Mouse (Mus musculus) heart, postnatal 0 days (tissue): ENCODE measurements around the gene Mfsd5. TPM values are rescaled to one million over a fixed set of nuclear protein-coding genes. Genes with fewer than 3 reads are reported as not detected.
A peak's percentile ranks its signal among the peaks of the same experiment; 100 is the strongest.

ENCODE experiments used
- ATAC-seq: fragments of 200-750 bp; cut with Nextera tagmentation; 2 replicates; pipeline ENCODE4 v1.8.0; 2017; ENCODE audit warnings: low read depth, moderate number of reproducible peaks, moderate library complexity; ENCODE audit not compliant: insufficient read depth
- DNase-seq: peaks from one replicate; pipeline ENCODE4 v3.0.0-alpha.2; 2016; ENCODE audit warnings: low spot score
- H3K27ac ChIP-seq: fragments of 300-500 bp; sonication (generic); 2 replicates; pipeline ENCODE4 v1.5.1; 2014; ENCODE audit warnings: low read depth, mild to moderate bottlenecking
- H3K27me3 ChIP-seq: fragments of 300-500 bp; sonication (generic); 2 replicates; pipeline ENCODE4 v1.6.1; 2014; ENCODE audit warnings: low read length, mixed read lengths; ENCODE audit not compliant: control insufficient read depth, insufficient read depth
- H3K36me3 ChIP-seq: fragments of 300-500 bp; sonication (generic); replicated peaks from 2 replicates; pipeline ENCODE4 v1.6.1; 2014; ENCODE audit warnings: low read length, mixed read lengths; ENCODE audit not compliant: control insufficient read depth, insufficient read depth
- H3K4me1 ChIP-seq: fragments of 300-500 bp; sonication (generic); 2 replicates; pipeline ENCODE4 v1.6.1; 2014; ENCODE audit warnings: antibody characterized with exemption; ENCODE audit not compliant: control insufficient read depth, insufficient read depth
- H3K4me2 ChIP-seq: fragments of 300-500 bp; sonication (generic); 2 replicates; pipeline ENCODE4 v1.6.1; 2014; ENCODE audit warnings: low read depth, mild to moderate bottlenecking, low read length, moderate library complexity
- H3K4me3 ChIP-seq: fragments of 300-500 bp; sonication (generic); 2 replicates; pipeline ENCODE4 v1.5.1; 2014; ENCODE audit warnings: low read depth, low read length
- H3K9ac ChIP-seq: fragments of 300-500 bp; sonication (generic); replicated peaks from 2 replicates; pipeline ENCODE4 v1.6.1; 2014; ENCODE audit warnings: low read depth, low read length, mixed read lengths
- H3K9me3 ChIP-seq: fragments of 300-500 bp; sonication (generic); replicated peaks from 2 replicates; pipeline ENCODE4 v1.6.1; 2016; ENCODE audit warnings: low read length; ENCODE audit not compliant: control insufficient read depth
- CTCF ChIP-seq: IDR thresholded peaks from 2 replicates; pipeline ENCODE4 v1.5.1; 2016; ENCODE audit warnings: antibody characterized with exemption, control low read depth, low read depth
- EP300 ChIP-seq: IDR thresholded peaks from 2 replicates; pipeline ENCODE4 v1.6.1; 2016; ENCODE audit warnings: antibody characterized with exemption, low read depth
- WGBS: fragments of 180-500 bp; shearing (Covaris S2); extraction: QIAGEN DNeasy Blood & Tissue Kit; methylation state at CpG from one replicate; pipeline ENCODE4 v1.1.7; 2014; 5-methylcytosine and 5-hydroxymethylcytosine counted together
- polyA plus RNA-seq: library from polyadenylated mRNA; unstranded; fragments of >200 nt; fragmentation: Nextera tagmentation; extraction: Ambion mirVana; gene quantifications from 2 replicates; pipeline ENCODE4 v1.2.1, GENCODE M21; 2015
- total RNA-seq: library from RNA; depleted of rRNA; stranded (reverse); fragments of >200 nt; gene quantifications from 2 replicates; pipeline ENCODE4 v1.2.3, GENCODE M21; 2014; ENCODE audit warnings: low replicate concordance

The Mfsd5 gene
- total and polyA plus RNA-seq, 2 experiments from 2014 or later: 34.1 to 35.6 TPM

DNA sequence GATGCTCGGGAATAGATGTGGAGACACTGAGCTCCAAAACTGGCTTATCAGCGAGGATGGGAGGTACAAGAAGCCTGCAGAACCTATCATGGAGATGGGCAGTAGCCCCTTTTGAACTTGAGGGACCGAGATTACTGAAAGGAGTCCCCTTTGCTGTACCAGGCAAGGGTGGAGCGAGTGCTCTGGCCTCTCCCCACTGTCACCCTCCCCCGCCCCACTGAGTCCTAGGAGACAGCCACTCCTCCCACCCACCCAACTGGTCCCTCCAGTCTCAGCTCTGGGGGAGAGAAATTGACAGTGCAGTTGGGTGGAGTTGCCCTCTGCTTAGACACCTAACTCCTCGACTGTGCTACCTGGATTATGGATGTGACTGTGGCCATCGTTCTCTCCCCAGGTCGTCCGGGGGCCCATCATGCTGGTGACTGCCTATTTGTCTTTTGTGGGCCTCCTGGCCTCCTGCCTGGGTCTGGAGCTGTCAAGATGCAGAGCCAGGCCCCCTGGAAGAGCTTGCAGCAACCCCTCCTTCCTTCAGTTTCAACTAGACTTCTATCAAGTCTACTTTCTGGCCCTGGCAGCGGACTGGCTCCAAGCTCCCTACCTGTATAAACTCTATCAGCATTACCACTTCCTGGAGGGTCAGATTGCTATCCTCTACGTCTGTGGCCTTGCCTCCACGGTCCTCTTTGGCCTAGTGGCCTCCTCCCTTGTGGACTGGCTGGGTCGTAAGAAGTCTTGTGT lies 698 bp downstream of the Mfsd5 start:
- 23% methylated on average over 13 of the region's 13 CpGs for WGBS
- Histone ChIP-seq H3K4me1 (peaks cover 9% of the 10 kb centered on the region), H3K4me2 (peak overlapping the region; percentile 69), H3K27ac (peak overlapping the region; percentile 79), H3K4me3 (peak overlapping the region; percentile 74), H3K9ac (peak overlapping the region; percentile 59), H3K36me3 (peaks cover 16% of the 10 kb centered on the region), H3K27me3 (no peaks in the 10 kb centered on the region), H3K9me3 (no peaks in the 10 kb centered on the region)
- DNase-seq (no peak), ATAC-seq (peak; percentile 5; the same call in 1 of the 2 replicates)
- no peak for TF ChIP-seq EP300
- TF ChIP-seq CTCF: no peak

- no peak for DNase-seq
- H3K4me1 ChIP-seq: peaks cover 9% of the 10 kb centered on the region
- ATAC-seq: no peak
- peaks cover 16% of the 10 kb centered on the region for H3K36me3 ChIP-seq
- WGBS: 92% methylated on average over 19 of the region's 19 CpGs
- H3K4me2 ChIP-seq: 0 out of 2 replicates have a peak overlapping the region, but pooled peaks have one; percentile 69
- no peak overlapping the region for H3K4me3 ChIP-seq
- H3K9me3 ChIP-seq: no peaks in the 10 kb centered on the region
- H3K27ac ChIP-seq: no peak overlapping the region
- H3K27me3 ChIP-seq: no peaks in the 10 kb centered on the region
- H3K9ac ChIP-seq: 0 out of 2 replicates have a peak overlapping the region, but pooled peaks have one; percentile 59
- TF ChIP-seq EP300: no peak
- no peak for TF ChIP-seq CTCF
Observed at GRCm38 (mm10) chr15:102280623-102281022, 1.4 kb downstream of the Mfsd5 start.

- Histone ChIP-seq H3K9me3 (no peaks in the 10 kb centered on the region), H3K27me3 (no peaks in the 10 kb centered on the region), H3K4me2 (no peak overlapping the region), H3K4me1 (peaks cover 9% of the 10 kb centered on the region), H3K9ac (no peak overlapping the region), H3K27ac (no peak overlapping the region), H3K4me3 (no peak overlapping the region), H3K36me3 (peaks cover 16% of the 10 kb centered on the region)
- ATAC-seq (no peak), DNase-seq (no peak)
- no peak for TF ChIP-seq EP300
- TF ChIP-seq CTCF: no peak
- WGBS: 70% methylated on average over 8 of the region's 8 CpGs
Observed at GRCm38 (mm10) chr15:102282463-102283292, 3.4 kb downstream of the Mfsd5 start.

DNA sequence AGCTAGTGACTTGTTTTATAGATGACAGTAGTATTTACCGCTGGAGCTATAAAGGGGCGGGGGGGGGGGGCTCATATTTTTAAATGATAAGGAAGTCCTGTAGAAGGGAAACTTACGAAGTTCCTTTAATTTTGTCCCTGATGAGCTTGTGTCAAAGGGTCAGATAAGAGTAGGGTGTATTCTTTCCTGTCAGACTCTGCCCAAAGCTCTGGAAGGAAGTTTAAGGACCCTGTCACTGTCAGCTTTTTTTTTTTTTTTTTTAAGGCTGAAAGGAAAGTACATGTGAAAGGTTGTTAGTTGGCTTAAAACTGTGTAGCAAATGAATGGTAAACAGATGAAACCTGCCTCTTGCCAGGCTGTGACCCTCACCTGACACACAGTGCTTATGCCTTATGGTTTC lies 4.4 kb downstream of the Mfsd5 start:
- peaks cover 16% of the 10 kb centered on the region for H3K36me3 ChIP-seq
- H3K27me3 ChIP-seq: no peaks in the 10 kb centered on the region
- no peak overlapping the region for H3K27ac ChIP-seq
- peaks cover 9% of the 10 kb centered on the region for H3K4me1 ChIP-seq
- no peak overlapping the region for H3K9ac ChIP-seq
- no peaks in the 10 kb centered on the region for H3K9me3 ChIP-seq
- H3K4me2 ChIP-seq: no peak overlapping the region
- TF ChIP-seq CTCF: no peak
- no peak for TF ChIP-seq EP300
- H3K4me3 ChIP-seq: no peak overlapping the region
- ATAC-seq (no peak), DNase-seq (no peak)
- 58% methylated on average over 3 of the region's 3 CpGs for WGBS

GRCm38 (mm10) chr15:102287395-102287794 lies 8.1 kb downstream of the Mfsd5 start:
- Histone ChIP-seq H3K4me2 (no peak overlapping the region), H3K4me3 (no peak overlapping the region), H3K9ac (no peak overlapping the region), H3K27ac (no peak overlapping the region), H3K36me3 (no peaks in the 10 kb centered on the region), H3K27me3 (no peaks in the 10 kb centered on the region), H3K4me1 (no peaks in the 10 kb centered on the region), H3K9me3 (no peaks in the 10 kb centered on the region)
- peak; percentile 29 for DNase-seq
- TF ChIP-seq EP300 (no peak), CTCF (peak; percentile 64)
- ATAC-seq: no peak
